ENCODE assay signal across 20 mouse cellular contexts in the genomic region with DNA sequence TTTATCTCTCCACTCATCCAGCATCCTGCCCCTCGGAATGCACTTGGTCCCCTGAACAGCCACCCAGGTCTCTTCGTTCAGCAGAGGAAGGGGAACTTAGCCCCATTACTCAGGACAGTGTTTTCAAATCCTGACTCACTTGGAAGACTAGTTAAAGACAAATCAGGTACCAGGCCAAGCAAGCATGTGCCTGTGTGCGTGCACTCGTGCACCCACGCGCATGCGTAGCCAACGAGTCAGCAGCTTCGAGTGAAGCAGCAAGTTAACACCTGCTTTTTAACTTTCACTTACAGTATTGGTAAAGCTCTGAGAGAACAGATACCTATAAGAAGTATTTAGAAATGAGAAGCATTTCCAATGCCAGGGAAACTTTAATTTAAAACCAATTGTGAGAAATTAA. TPM values are rescaled to one million over a fixed set of nuclear protein-coding genes. Genes with fewer than 3 reads are reported as not detected.
DNase-seq lines count a peak whose midpoint lies in the region; ATAC-seq lines count a peak whose summit lies in the region.
"Had no signal": no experiment of that assay in that cellular context is flagged by ENCODE, and none has a peak within 500 bp of the region (broad histone marks: within the 10 kb centered on the region; RNA-seq: fewer than 3 reads in every experiment).

No protein-coding gene starts in this region.

- H3K9ac ChIP-seq in kidney, embryonic 14.5 days (ENCODE audit: low read depth, low read length) = no peak overlapping the region
- no peak overlapping the region for H3K9ac ChIP-seq in kidney, embryonic 16.5 days (replicated peaks; ENCODE audit: low read length)
- no peak overlapping the region for H3K9ac ChIP-seq in midbrain, embryonic 11.5 days (ENCODE audit: low read length)
- H3K9ac ChIP-seq in midbrain, embryonic 15.5 days = no peak overlapping the region
- H3K9ac ChIP-seq: embryonic facial prominence, embryonic 12.5 days; forebrain, embryonic 13.5 days; forebrain, embryonic 15.5 days had no signal

- H3K36me3 ChIP-seq in kidney, embryonic 14.5 days (ENCODE audit: control insufficient read depth, insufficient read depth, low read length) = no peaks in the 10 kb centered on the region; the same call in 1 of the 2 replicates
- H3K36me3 ChIP-seq in kidney, embryonic 16.5 days (ENCODE audit: insufficient read depth, low read length) = peaks cover 6% of the 10 kb centered on the region
- H3K36me3 ChIP-seq in midbrain, embryonic 11.5 days (ENCODE audit: control insufficient read depth, insufficient read depth, low read length) = no peaks in the 10 kb centered on the region
- H3K36me3 ChIP-seq in midbrain, embryonic 15.5 days (replicated peaks) = no peaks in the 10 kb centered on the region
- H3K36me3 ChIP-seq: embryonic facial prominence, embryonic 12.5 days; forebrain, embryonic 15.5 days had no signal

- H3K4me3 ChIP-seq in kidney, embryonic 14.5 days (ENCODE audit: low read length) = no peak overlapping the region
- no peak overlapping the region for H3K4me3 ChIP-seq in kidney, embryonic 16.5 days (ENCODE audit: low read length)
- no peak overlapping the region for H3K4me3 ChIP-seq in midbrain, embryonic 11.5 days (ENCODE audit: low read depth, low read length)
- no peak overlapping the region for H3K4me3 ChIP-seq in midbrain, embryonic 15.5 days
- H3K4me3 ChIP-seq: embryonic facial prominence, embryonic 10.5 days; embryonic facial prominence, embryonic 12.5 days; forebrain, embryonic 13.5 days; forebrain, embryonic 15.5 days had no signal

- no peaks in the 10 kb centered on the region for H3K27me3 ChIP-seq in kidney, embryonic 14.5 days (ENCODE audit: control insufficient read depth, insufficient read depth, low read length)
- H3K27me3 ChIP-seq in kidney, embryonic 16.5 days (ENCODE audit: insufficient read depth, low read length) = no peaks in the 10 kb centered on the region
- H3K27me3 ChIP-seq in midbrain, embryonic 11.5 days (ENCODE audit: control insufficient read depth, insufficient read depth, low read length) = peaks cover 33% of the 10 kb centered on the region
- H3K27me3 ChIP-seq in midbrain, embryonic 15.5 days (replicated peaks) = peaks cover 29% of the 10 kb centered on the region
- H3K27me3 ChIP-seq: Patski had no signal

- 57% methylated on average over 9 of the region's 9 CpGs for WGBS in kidney, embryonic 14.5 days
- 57% methylated on average over 9 of the region's 9 CpGs for WGBS in kidney, embryonic 16.5 days
- 95% methylated on average over 9 of the region's 9 CpGs for WGBS in midbrain, embryonic 11.5 days
- 94% methylated on average over 9 of the region's 9 CpGs for WGBS in midbrain, embryonic 15.5 days

- intact Hi-C loops in gastrocnemius, postnatal 36 days (cut with DNase I) = no loop called here

- H3K27ac ChIP-seq in kidney, embryonic 14.5 days (ENCODE audit: low read depth, low read length) = peak overlapping the region; percentile 26; the same call in 1 of the 2 replicates
- peak overlapping the region; percentile 35; the same call in 1 of the 2 replicates for H3K27ac ChIP-seq in kidney, embryonic 16.5 days (ENCODE audit: low read length)
- no peak overlapping the region for H3K27ac ChIP-seq in midbrain, embryonic 11.5 days (ENCODE audit: low read depth, low read length)
- H3K27ac ChIP-seq in midbrain, embryonic 15.5 days = no peak overlapping the region
- H3K27ac ChIP-seq: embryonic facial prominence, embryonic 10.5 days; embryonic facial prominence, embryonic 12.5 days; forebrain, embryonic 13.5 days; forebrain, embryonic 15.5 days had no signal

- no peaks in the 10 kb centered on the region for H3K9me3 ChIP-seq in kidney, embryonic 14.5 days (ENCODE audit: control insufficient read depth, low read length)
- H3K9me3 ChIP-seq in kidney, embryonic 16.5 days (ENCODE audit: low read length) = no peaks in the 10 kb centered on the region
- no peaks in the 10 kb centered on the region for H3K9me3 ChIP-seq in midbrain, embryonic 11.5 days (ENCODE audit: control insufficient read depth, low read length)
- no peaks in the 10 kb centered on the region for H3K9me3 ChIP-seq in midbrain, embryonic 15.5 days
- H3K9me3 ChIP-seq: embryonic facial prominence, embryonic 10.5 days; embryonic facial prominence, embryonic 12.5 days; forebrain, embryonic 13.5 days; forebrain, embryonic 15.5 days had no signal

- peaks cover 76% of the 10 kb centered on the region for H3K4me1 ChIP-seq in kidney, embryonic 14.5 days (ENCODE audit: control insufficient read depth, insufficient read depth, low read length)
- H3K4me1 ChIP-seq in kidney, embryonic 16.5 days (ENCODE audit: insufficient read depth, low read length) = peaks cover 91% of the 10 kb centered on the region
- H3K4me1 ChIP-seq in midbrain, embryonic 11.5 days (ENCODE audit: control insufficient read depth, insufficient read depth, low read length) = peaks cover 24% of the 10 kb centered on the region
- H3K4me1 ChIP-seq in midbrain, embryonic 15.5 days = peaks cover 29% of the 10 kb centered on the region

- H3K4me2 ChIP-seq in kidney, embryonic 14.5 days (replicated peaks; ENCODE audit: low read depth, low read length) = no peak overlapping the region
- no peak overlapping the region for H3K4me2 ChIP-seq in kidney, embryonic 16.5 days (replicated peaks; ENCODE audit: low read depth, low read length)
- H3K4me2 ChIP-seq in midbrain, embryonic 11.5 days = no peak overlapping the region
- H3K4me2 ChIP-seq in midbrain, embryonic 15.5 days = no peak overlapping the region
- H3K4me2 ChIP-seq: embryonic facial prominence, embryonic 12.5 days; forebrain, embryonic 13.5 days; forebrain, embryonic 15.5 days had no signal

- no peak for DNase-seq in kidney, adult 18-20 months
- DNase-seq in kidney, postnatal 25 days = no peak
- DNase-seq in midbrain, embryonic 11.5 days (ENCODE audit: low spot score, missing footprints) = peak; percentile 69
- DNase-seq in gastrocnemius, postnatal 36 days = no peak
- DNase-seq: adrenal gland, adult 8-10 months; adrenal gland, postnatal 14 days; adrenal gland, postnatal 36 days; cerebellum, adult 11-12 months; cerebellum, adult 2 months; cerebellum, adult 9-10 months; cerebellum, postnatal 25 days had no signal

- ATAC-seq in kidney, embryonic 14.5 days (ENCODE audit: low FRiP score, low TSS enrichment) = no peak
- ATAC-seq in kidney, embryonic 16.5 days (ENCODE audit: low FRiP score, low TSS enrichment) = no peak
- no peak for ATAC-seq in midbrain, embryonic 11.5 days (ENCODE audit: low FRiP score)
- no peak for ATAC-seq in midbrain, embryonic 15.5 days (replicated peaks)
- ATAC-seq: activated CD4-positive, CD25-positive, alpha-beta regulatory T cell, adult 4 months; forebrain, embryonic 13.5 days; forebrain, embryonic 15.5 days; Patski had no signal

RNA-seq across cellular contexts. Expression of gene Vangl1, which starts 8.3 kb away (rescaled TPM):
- polyA plus RNA-seq in kidney, embryonic 14.5 days (2014; fragmentation: Nextera tagmentation; extraction: Ambion mirVana) = 9.4 and 22.4 TPM in 2 replicates
- 21.1 and 21.7 TPM in 2 replicates for polyA plus RNA-seq in kidney, embryonic 16.5 days (2015; fragmentation: Nextera tagmentation; extraction: Ambion mirVana)
- polyA plus RNA-seq in midbrain, embryonic 11.5 days (2014; fragmentation: Nextera tagmentation; extraction: Ambion mirVana) = 9.3 and 10.2 TPM in 2 replicates
- polyA plus RNA-seq in midbrain, embryonic 15.5 days (2015; fragmentation: Nextera tagmentation; extraction: Ambion mirVana) = 7.5 and 9.9 TPM in 2 replicates
- total RNA-seq in gastrocnemius, postnatal 36 days (2021) = 1 to 10 TPM; 2.2 to 3.9 TPM
- polyA plus RNA-seq: activated CD4-positive, CD25-positive, alpha-beta regulatory T cell, adult 4 months had no signal

Comparison
In these comparisons a context has a peak if more than half of its experiments do, and no peak if none do; other contexts are left out.
1. H3K27ac ChIP-seq: peak in kidney, embryonic 14.5 days (single experiment) and kidney, embryonic 16.5 days (single experiment); none in midbrain, embryonic 11.5 days (single experiment) and midbrain, embryonic 15.5 days (single experiment).